Mouse (Mus musculus) myocyte (in vitro differentiated cells): ENCODE measurements around the gene Ccdc106. TPM values are rescaled to one million over a fixed set of nuclear protein-coding genes. Genes with fewer than 3 reads are reported as not detected.

ENCODE experiments used
- H3K27me3 ChIP-seq: one replicate; pipeline ENCODE4 v1.6.1; 2011; ENCODE audit not compliant: control insufficient read depth, insufficient read depth, insufficient read length
- H3K36me3 ChIP-seq: one replicate; pipeline ENCODE4 v1.6.1; 2011; ENCODE audit not compliant: control insufficient read depth, insufficient read depth
- H3K4me2 ChIP-seq: one replicate; pipeline ENCODE4 v1.6.1; 2011; ENCODE audit warnings: low read depth, control low read depth
- H3K4me3 ChIP-seq: one replicate; pipeline ENCODE4 v1.5.1; 2011; ENCODE audit warnings: mild to moderate bottlenecking, control low read depth, moderate library complexity
- H3K79me2 ChIP-seq: one replicate; pipeline ENCODE4 v1.6.1; 2011; ENCODE audit not compliant: control insufficient read depth, insufficient read depth
- H3ac ChIP-seq: one replicate; pipeline ENCODE4 v1.6.1; 2011; ENCODE audit not compliant: control insufficient read depth, insufficient read length
- CEBPB ChIP-seq: IDR thresholded peaks from 2 replicates; pipeline ENCODE4 v1.6.1; 2011; ENCODE audit warnings: mild to moderate bottlenecking, moderate library complexity; ENCODE audit not compliant: poor library complexity, insufficient read depth, severe bottlenecking
- E2F4 ChIP-seq: IDR thresholded peaks from one replicate; pipeline ENCODE4 v1.6.1; 2011; ENCODE audit warnings: mild to moderate bottlenecking, control low read depth, moderate library complexity; ENCODE audit not compliant: insufficient read depth
- MAX ChIP-seq: IDR thresholded peaks from one replicate; pipeline ENCODE4 v1.6.1; 2011; ENCODE audit warnings: low read depth, mild to moderate bottlenecking, control low read depth
- MYOD1 ChIP-seq, 3 experiments: IDR thresholded peaks; one replicate each; pipeline ENCODE4 v1.6.1; 2011; ENCODE audit warnings: control low read depth in 2 of 3, low read depth in 2 of 3, mild to moderate bottlenecking in 2 of 3, moderate library complexity in 1 of 3; ENCODE audit not compliant: insufficient read length in 2 of 3, control insufficient read depth in 1 of 3
- MYOG ChIP-seq, 3 experiments: IDR thresholded peaks; one replicate each; pipeline ENCODE4 v1.6.1; 2011; ENCODE audit warnings: control low read depth in 2 of 3, low read depth in 2 of 3, mild to moderate bottlenecking in 2 of 3; ENCODE audit not compliant: insufficient read length in 2 of 3, control insufficient read depth in 1 of 3, insufficient read depth in 1 of 3
- POLR2A ChIP-seq: IDR thresholded peaks from one replicate; pipeline ENCODE4 v1.6.1; 2011; ENCODE audit warnings: low read depth, mild to moderate bottlenecking, control low read depth, moderate library complexity; ENCODE audit not compliant: insufficient read length
- POLR2AphosphoS2 ChIP-seq: IDR thresholded peaks from one replicate; pipeline ENCODE4 v1.6.1; 2011; ENCODE audit warnings: low read depth, control low read depth; ENCODE audit not compliant: insufficient read length
- REST ChIP-seq: IDR thresholded peaks from one replicate; pipeline ENCODE4 v1.6.1; 2011; ENCODE audit warnings: mild to moderate bottlenecking, control low read depth, moderate library complexity; ENCODE audit not compliant: insufficient read depth, insufficient read length
- SRF ChIP-seq: IDR thresholded peaks from one replicate; pipeline ENCODE4 v1.6.1; 2011; ENCODE audit warnings: low read depth; ENCODE audit not compliant: control insufficient read depth, insufficient read length
- TCF12 ChIP-seq: IDR thresholded peaks from one replicate; pipeline ENCODE4 v1.6.1; 2011; ENCODE audit warnings: mild to moderate bottlenecking, control low read depth; ENCODE audit not compliant: poor library complexity, insufficient read depth, severe bottlenecking
- USF1 ChIP-seq: IDR thresholded peaks from one replicate; pipeline ENCODE4 v1.6.1; 2011; ENCODE audit warnings: low read depth, mild to moderate bottlenecking, control low read depth, moderate library complexity
- polyA plus RNA-seq: library from polyadenylated mRNA; unstranded; fragments of >200 nt; fragmentation: generic; extraction: Trizol; gene quantifications from one replicate; pipeline ENCODE4 v1.2.1, GENCODE M21; 2012; ENCODE audit warnings: missing spikeins

Ccdc106 gene
- polyA plus RNA-seq, 1 experiment = 0.19 TPM

DNA sequence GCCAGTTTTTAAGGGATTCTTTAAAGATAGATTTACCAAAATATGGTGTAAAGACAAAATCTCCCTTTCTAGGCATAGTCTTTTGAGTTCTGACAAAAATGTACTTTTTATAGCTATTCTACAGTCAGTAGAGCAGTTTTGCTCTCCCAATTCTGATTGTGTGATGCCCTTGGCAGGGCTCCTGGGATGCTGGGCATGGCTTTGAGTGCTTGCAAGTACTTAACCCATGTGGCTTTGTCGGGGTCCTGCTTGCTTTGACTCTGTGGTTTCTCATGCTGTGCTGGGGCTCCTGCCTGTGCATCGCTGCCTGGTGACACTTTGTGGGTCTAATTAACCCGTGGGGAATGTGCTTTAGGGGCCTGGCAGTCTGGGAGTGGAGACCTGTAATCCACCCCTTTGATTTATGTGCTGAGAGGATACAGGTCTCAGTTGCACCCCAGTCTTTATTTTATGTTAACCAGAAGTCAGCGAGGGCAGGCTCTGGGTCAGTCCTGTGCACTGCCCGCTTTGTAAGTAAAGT lies 66.6 kb downstream of the Ccdc106 start:
- Histone ChIP-seq H3ac (no peak overlapping the region), H3K4me3 (no peak overlapping the region), H3K4me2 (no peak overlapping the region), H3K36me3 (peaks cover 27% of the 10 kb centered on the region), H3K79me2 (peaks cover 79% of the 10 kb centered on the region), H3K27me3 (no peaks in the 10 kb centered on the region)
- TF ChIP-seq USF1 (no peak), REST (no peak), POLR2A (no peak), E2F4 (no peak), POLR2AphosphoS2 (no peak), CEBPB (no peak), MAX (no peak), SRF (no peak), MYOD1 (IDR thresholded peaks at IDR 0.05; ENCODE audit: control insufficient read depth in 1 of 3, insufficient read length in 2 of 3, low read depth in 2 of 3) (no peak)

DNA sequence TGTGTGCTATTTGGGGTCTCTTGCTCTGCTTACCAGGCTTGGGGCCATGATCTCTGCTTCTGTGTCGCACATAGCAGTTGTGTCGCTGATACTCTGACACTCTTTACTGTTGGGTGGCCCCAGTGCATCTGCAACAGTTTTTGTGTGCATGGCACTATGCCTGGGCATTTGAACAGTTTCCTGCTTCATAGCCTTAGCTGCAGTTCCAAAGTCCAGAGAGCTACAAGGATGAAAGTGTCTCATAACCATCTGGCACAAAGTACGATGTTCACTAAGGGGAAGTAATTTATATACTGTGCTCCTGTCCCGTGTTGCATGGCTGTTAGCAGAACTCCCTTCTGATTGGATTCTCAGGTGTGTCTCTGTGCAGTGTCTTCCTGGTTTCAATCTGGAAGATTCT lies 67.5 kb downstream of the Ccdc106 start:
- no peak for TF ChIP-seq POLR2A
- no peak for TF ChIP-seq USF1
- no peak for TF ChIP-seq REST
- TF ChIP-seq MAX = no peak
- TF ChIP-seq E2F4 = no peak
- no peak for TF ChIP-seq MYOG (IDR thresholded peaks at IDR 0.05; ENCODE audit: control insufficient read depth in 1 of 3, insufficient read depth in 1 of 3, insufficient read length in 2 of 3, low read depth in 2 of 3)
- no peak for TF ChIP-seq MYOD1 (IDR thresholded peaks at IDR 0.05; ENCODE audit: control insufficient read depth in 1 of 3, insufficient read length in 2 of 3, low read depth in 2 of 3)
- H3K79me2 ChIP-seq = peaks cover 71% of the 10 kb centered on the region
- H3K27me3 ChIP-seq = no peaks in the 10 kb centered on the region
- peaks cover 23% of the 10 kb centered on the region for H3K36me3 ChIP-seq
- no peak overlapping the region for H3K4me2 ChIP-seq
- no peak overlapping the region for H3ac ChIP-seq
- no peak overlapping the region for H3K4me3 ChIP-seq

GRCm38 (mm10) chr7:5089853-5090252 lies 69.5 kb downstream of the Ccdc106 start:
- Histone ChIP-seq H3K27me3 (no peaks in the 10 kb centered on the region), H3K4me2 (no peak overlapping the region), H3K79me2 (peaks cover 52% of the 10 kb centered on the region), H3ac (no peak overlapping the region), H3K4me3 (no peak overlapping the region), H3K36me3 (peaks cover 17% of the 10 kb centered on the region)
- no peak for TF ChIP-seq MYOG (IDR thresholded peaks at IDR 0.05; ENCODE audit: control insufficient read depth in 1 of 3, insufficient read depth in 1 of 3, insufficient read length in 2 of 3, low read depth in 2 of 3)
- no peak for TF ChIP-seq USF1
- no peak for TF ChIP-seq POLR2AphosphoS2
- no peak for TF ChIP-seq MYOD1 (IDR thresholded peaks at IDR 0.05; ENCODE audit: control insufficient read depth in 1 of 3, insufficient read length in 2 of 3, low read depth in 2 of 3)
- TF ChIP-seq CEBPB = no peak
- TF ChIP-seq TCF12 = no peak
- TF ChIP-seq POLR2A = no peak
- no peak for TF ChIP-seq REST

GRCm38 (mm10) chr7:5091008-5091728 lies 70.8 kb downstream of the Ccdc106 start:
- Histone ChIP-seq H3K4me2 (no peak overlapping the region), H3K4me3 (no peak overlapping the region), H3ac (no peak overlapping the region), H3K79me2 (peaks cover 38% of the 10 kb centered on the region), H3K36me3 (peaks cover 17% of the 10 kb centered on the region), H3K27me3 (no peaks in the 10 kb centered on the region)
- no peak for TF ChIP-seq TCF12

DNA sequence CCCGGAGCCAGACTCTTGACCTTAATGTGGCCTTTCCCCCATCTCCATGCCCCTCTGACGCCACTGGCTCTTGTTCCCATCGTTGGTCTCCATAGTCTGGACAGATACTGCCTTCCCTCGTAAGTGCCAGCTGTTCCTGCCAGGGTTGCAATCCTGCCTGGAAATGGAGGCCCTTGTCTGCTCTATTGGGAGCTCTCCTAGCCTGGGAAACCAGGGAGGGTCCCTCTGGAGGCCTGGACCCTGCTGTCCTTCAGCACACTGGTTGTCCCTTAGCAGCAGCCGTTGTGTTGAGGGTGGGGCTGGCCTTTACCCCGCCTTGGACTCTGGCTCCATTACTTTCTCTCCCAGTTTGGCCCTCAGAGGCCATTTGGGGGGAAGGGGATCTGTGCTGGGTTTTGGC lies 72.0 kb downstream of the Ccdc106 start:
- Histone ChIP-seq H3K4me2 (no peak overlapping the region), H3K27me3 (no peaks in the 10 kb centered on the region), H3K36me3 (peaks cover 17% of the 10 kb centered on the region), H3K4me3 (no peak overlapping the region), H3ac (no peak overlapping the region), H3K79me2 (peaks cover 32% of the 10 kb centered on the region)
- no peak for TF ChIP-seq REST
- no peak for TF ChIP-seq CEBPB
- no peak for TF ChIP-seq POLR2AphosphoS2
- no peak for TF ChIP-seq TCF12
- no peak for TF ChIP-seq MYOG (IDR thresholded peaks at IDR 0.05; ENCODE audit: control insufficient read depth in 1 of 3, insufficient read depth in 1 of 3, insufficient read length in 2 of 3, low read depth in 2 of 3)
